Mouse (Mus musculus) forebrain, postnatal 0 days (tissue): ENCODE data around the gene Ing1. TPM values are rescaled to one million over a fixed set of nuclear protein-coding genes. Genes with fewer than 3 reads are reported as not detected.
A peak's percentile ranks its signal among the peaks of the same experiment; 100 is the strongest.

Source experiments
- ATAC-seq: fragments of 200-750 bp; cut with Nextera tagmentation; 2 replicates; pipeline ENCODE4 v1.8.0; 2017; ENCODE audit warnings: mild to moderate bottlenecking, moderate library complexity
- DNase-seq: peaks from one replicate; pipeline ENCODE4 v3.0.0-alpha.2; 2015
- H3K27ac ChIP-seq: fragments of 300-500 bp; sonication (generic); 2 replicates; pipeline ENCODE4 v1.5.1; 2014; ENCODE audit warnings: low read depth, mild to moderate bottlenecking, antibody characterized with exemption, low read length, moderate library complexity, mixed read lengths
- H3K27me3 ChIP-seq: fragments of 300-500 bp; sonication (generic); 2 replicates; pipeline ENCODE4 v1.6.1; 2014; ENCODE audit warnings: mild to moderate bottlenecking, low read length, mixed read lengths; ENCODE audit not compliant: insufficient read depth
- H3K36me3 ChIP-seq: fragments of 300-500 bp; sonication (generic); 2 replicates; pipeline ENCODE4 v1.6.1; 2014; ENCODE audit warnings: mild to moderate bottlenecking, moderate library complexity; ENCODE audit not compliant: insufficient read depth
- H3K4me1 ChIP-seq: fragments of 300-500 bp; sonication (generic); 2 replicates; pipeline ENCODE4 v1.6.1; 2014; ENCODE audit warnings: antibody characterized with exemption; ENCODE audit not compliant: insufficient read depth
- H3K4me2 ChIP-seq: fragments of 300-500 bp; sonication (generic); 2 replicates; pipeline ENCODE4 v1.6.1; 2014; ENCODE audit warnings: low read depth, mild to moderate bottlenecking, moderate library complexity
- H3K4me3 ChIP-seq: fragments of 300-500 bp; sonication (generic); 2 replicates; pipeline ENCODE4 v1.5.1; 2014; ENCODE audit warnings: low read depth, low read length, mixed read lengths
- H3K9ac ChIP-seq: fragments of 300-500 bp; sonication (generic); 2 replicates; pipeline ENCODE4 v1.6.1; 2014; ENCODE audit warnings: mild to moderate bottlenecking
- H3K9me3 ChIP-seq: fragments of 300-500 bp; sonication (generic); 2 replicates; pipeline ENCODE4 v1.6.1; 2016; ENCODE audit warnings: low read length
- CTCF ChIP-seq: sonication (generic); IDR thresholded peaks from 2 replicates; pipeline ENCODE4 v1.5.1; 2016; ENCODE audit warnings: antibody characterized with exemption, control low read depth, low read depth
- WGBS: fragments of 180-500 bp; shearing (Covaris S2); extraction: QIAGEN DNeasy Blood & Tissue Kit; methylation state at CpG from one replicate; pipeline ENCODE4 v1.1.7; 2014; 5-methylcytosine and 5-hydroxymethylcytosine counted together
- polyA plus RNA-seq: library from polyadenylated mRNA; unstranded; fragments of >200 nt; fragmentation: Nextera tagmentation; extraction: Ambion mirVana; gene quantifications from 2 replicates; pipeline ENCODE4 v1.2.1, GENCODE M21; 2015
- total RNA-seq: library from RNA; depleted of rRNA; stranded (reverse); fragments of >200 nt; gene quantifications from 2 replicates; pipeline ENCODE4 v1.2.3, GENCODE M21; 2014

Gene Ing1
- total and polyA plus RNA-seq, 2 experiments from 2014 or later = 30.8 to 49.9 TPM

DNA sequence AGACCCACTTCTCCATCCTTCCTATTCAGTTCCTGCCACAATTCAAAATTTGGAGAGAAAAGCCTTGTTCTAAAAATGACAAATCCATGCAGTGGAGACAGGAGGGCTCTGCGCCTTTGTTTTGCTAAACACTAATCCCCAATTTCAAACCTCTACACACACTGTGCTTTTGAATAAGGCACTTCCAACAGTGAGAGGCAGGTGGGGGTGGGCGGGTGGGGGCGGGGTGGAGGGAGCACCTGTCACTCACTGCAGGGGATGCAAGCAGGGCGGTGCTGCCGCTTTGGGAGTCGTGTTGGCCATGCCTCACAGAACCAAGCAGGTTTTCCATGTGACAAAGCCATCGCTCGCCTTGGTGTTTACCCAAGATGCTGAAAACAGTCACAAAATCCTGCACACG is 20.9 kb upstream of the Ing1 start:
- Histone ChIP-seq H3K27ac (no peak overlapping the region), H3K36me3 (peaks cover 28% of the 10 kb centered on the region), H3K4me2 (no peak overlapping the region), H3K4me1 (no peaks in the 10 kb centered on the region), H3K9me3 (no peaks in the 10 kb centered on the region), H3K27me3 (no peaks in the 10 kb centered on the region), H3K4me3 (no peak overlapping the region), H3K9ac (no peak overlapping the region)
- DNase-seq = no peak
- TF ChIP-seq CTCF = no peak
- WGBS = 19% methylated on average over 9 of the region's 9 CpGs
- peak; percentile 74 for ATAC-seq

DNA sequence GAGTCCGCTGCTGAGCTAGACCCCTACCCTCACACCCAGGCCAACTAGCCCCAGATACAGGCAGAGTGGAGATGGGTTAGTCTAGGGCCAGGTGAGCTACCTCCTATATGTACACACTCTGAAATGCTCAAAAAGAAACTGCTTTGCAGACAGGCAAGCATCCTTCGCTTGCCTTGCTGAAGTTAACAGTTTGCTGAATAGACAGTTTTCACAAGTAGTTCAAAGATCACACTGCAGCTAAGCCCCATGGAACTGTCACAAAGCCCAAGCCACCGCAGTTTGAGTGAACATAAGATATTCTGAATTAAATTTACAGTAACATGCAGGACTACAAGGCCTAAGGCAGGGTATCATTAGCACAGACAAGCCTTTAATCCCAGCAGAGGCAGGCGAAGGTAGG is 16.3 kb upstream of the Ing1 start:
- Histone ChIP-seq H3K4me2 (no peak overlapping the region), H3K9ac (no peak overlapping the region), H3K36me3 (peaks cover 38% of the 10 kb centered on the region), H3K27ac (no peak overlapping the region), H3K9me3 (no peaks in the 10 kb centered on the region), H3K27me3 (no peaks in the 10 kb centered on the region), H3K4me1 (no peaks in the 10 kb centered on the region), H3K4me3 (no peak overlapping the region)
- WGBS = 96% methylated on average over 4 of the region's 4 CpGs
- no peak for ATAC-seq
- no peak for DNase-seq
- TF ChIP-seq CTCF = no peak

DNA sequence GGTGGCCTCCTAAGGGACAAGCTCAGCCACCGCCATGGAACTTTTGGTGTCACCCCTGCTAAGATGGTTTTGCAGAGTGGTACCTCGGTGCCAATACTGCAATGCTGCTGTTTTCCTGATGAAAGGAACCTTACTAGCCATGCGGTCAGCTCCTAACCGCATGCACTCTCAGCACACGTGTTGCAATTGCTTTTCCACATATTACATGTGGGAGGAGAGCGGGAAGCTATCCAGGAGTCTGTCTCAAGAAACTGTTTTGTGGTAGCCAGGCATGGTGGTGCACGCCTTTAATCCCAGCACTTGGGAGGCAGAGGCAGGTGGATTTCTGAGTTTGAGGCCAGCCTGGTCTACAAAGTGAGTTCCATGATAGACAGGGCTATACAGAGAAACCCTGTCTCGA is 15.2 kb upstream of the Ing1 start:
- TF ChIP-seq CTCF = no peak
- Histone ChIP-seq H3K9ac (no peak overlapping the region), H3K9me3 (no peaks in the 10 kb centered on the region), H3K4me3 (no peak overlapping the region), H3K27me3 (no peaks in the 10 kb centered on the region), H3K36me3 (peaks cover 38% of the 10 kb centered on the region), H3K4me2 (no peak overlapping the region), H3K4me1 (no peaks in the 10 kb centered on the region), H3K27ac (no peak overlapping the region)
- no peak for ATAC-seq
- no peak for DNase-seq
- 96% methylated on average over 8 of the region's 8 CpGs for WGBS

DNA sequence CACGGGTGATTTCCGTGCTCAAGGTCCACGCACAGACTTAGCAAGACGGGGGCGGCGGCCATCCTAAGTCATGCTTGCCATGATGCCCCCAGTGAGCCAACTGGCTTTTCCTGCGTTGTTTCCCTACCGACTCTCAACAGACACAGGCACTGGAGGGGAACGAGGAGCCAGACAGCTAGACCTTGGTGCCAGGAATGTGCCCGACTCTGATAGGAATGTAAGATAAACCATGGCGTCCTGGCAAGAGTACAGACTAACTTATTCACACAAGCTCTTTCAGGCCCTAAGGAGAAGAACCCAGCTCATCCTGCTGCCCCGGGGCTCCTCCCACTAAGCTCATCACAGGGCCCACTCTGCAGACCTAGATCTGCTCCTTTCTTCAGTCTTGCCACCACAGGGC is 13.3 kb upstream of the Ing1 start:
- no peak overlapping the region for H3K9ac ChIP-seq
- no peak overlapping the region for H3K4me2 ChIP-seq
- no peak overlapping the region for H3K4me3 ChIP-seq
- peaks cover 35% of the 10 kb centered on the region for H3K36me3 ChIP-seq
- no peaks in the 10 kb centered on the region for H3K9me3 ChIP-seq
- DNase-seq (no peak), ATAC-seq (no peak)
- WGBS = 92% methylated on average over 12 of the region's 12 CpGs
- no peak for TF ChIP-seq CTCF
- H3K4me1 ChIP-seq = no peaks in the 10 kb centered on the region
- no peak overlapping the region for H3K27ac ChIP-seq
- no peaks in the 10 kb centered on the region for H3K27me3 ChIP-seq

DNA sequence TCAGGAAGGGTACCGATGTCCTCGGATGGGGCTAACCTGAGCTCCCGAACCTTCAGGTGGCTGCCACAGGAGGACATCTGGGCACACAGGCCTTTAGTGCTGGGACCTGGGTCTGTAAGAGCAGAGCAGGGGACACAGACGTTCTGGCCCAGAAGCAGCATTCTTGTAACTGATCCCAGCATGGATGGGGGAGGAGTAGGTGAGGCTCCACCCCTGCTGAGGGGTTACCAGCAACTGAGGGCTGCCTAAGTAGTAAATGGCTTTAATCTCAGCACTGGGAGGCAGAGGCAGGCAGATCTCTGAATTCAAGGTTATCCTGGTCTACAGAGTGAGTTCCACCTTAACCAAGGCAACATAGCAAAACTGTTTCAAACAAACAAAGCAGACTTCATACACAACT is 12.5 kb upstream of the Ing1 start:
- Histone ChIP-seq H3K4me1 (no peaks in the 10 kb centered on the region), H3K4me2 (no peak overlapping the region), H3K4me3 (no peak overlapping the region), H3K36me3 (peaks cover 31% of the 10 kb centered on the region), H3K27me3 (no peaks in the 10 kb centered on the region), H3K9me3 (no peaks in the 10 kb centered on the region), H3K9ac (no peak overlapping the region), H3K27ac (no peak overlapping the region)
- WGBS = 88% methylated on average over 4 of the region's 4 CpGs
- TF ChIP-seq CTCF = no peak
- DNase-seq = no peak
- ATAC-seq = no peak

DNA sequence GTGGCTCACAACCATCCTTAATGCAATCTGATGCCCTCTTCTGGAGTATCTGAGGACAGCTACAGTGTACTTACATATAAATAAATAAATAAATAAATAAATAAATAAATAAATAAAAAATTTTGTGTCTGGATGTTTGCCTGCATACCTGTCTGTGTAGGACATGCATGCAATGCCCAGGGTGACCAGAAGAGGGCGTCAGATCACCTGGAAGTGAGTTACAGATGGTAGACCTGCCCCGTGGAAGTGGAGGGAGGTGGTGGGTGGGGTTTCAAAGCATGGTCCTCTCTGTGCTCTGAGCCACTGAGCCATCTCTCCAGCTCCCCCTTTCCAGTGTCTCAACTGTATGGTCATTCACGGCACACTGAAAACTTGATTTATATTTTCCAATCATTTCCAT is 11.0 kb upstream of the Ing1 start:
- Histone ChIP-seq H3K36me3 (peaks cover 31% of the 10 kb centered on the region), H3K9me3 (no peaks in the 10 kb centered on the region), H3K9ac (no peak overlapping the region), H3K4me3 (no peak overlapping the region), H3K27ac (no peak overlapping the region), H3K27me3 (no peaks in the 10 kb centered on the region), H3K4me2 (no peak overlapping the region), H3K4me1 (no peaks in the 10 kb centered on the region)
- WGBS = 39% methylated on average over 3 of the region's 3 CpGs
- TF ChIP-seq CTCF = peak; percentile 59
- DNase-seq (peak; percentile 16), ATAC-seq (no peak)

DNA sequence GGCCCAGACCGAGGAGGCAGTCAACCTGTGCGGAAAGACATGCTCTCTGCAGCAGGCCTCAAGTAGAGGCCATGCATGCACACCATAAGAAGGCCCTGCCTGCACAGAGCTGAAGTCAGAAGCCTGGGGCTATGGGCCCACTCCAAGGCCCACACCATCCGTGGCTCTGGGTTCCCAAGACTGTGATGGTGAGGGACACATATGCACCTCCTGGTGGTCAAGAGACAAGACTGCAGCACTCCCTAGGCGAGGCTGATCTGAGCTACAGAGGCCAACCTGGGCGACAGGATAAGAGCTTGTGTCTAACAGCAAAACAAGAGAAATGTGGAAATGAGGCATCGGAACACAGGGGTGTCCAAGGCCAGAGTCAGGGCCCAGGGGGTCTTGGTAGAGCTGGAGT is 8.3 kb upstream of the Ing1 start:
- ATAC-seq = no peak
- DNase-seq = no peak
- TF ChIP-seq CTCF = peak; percentile 49
- no peaks in the 10 kb centered on the region for H3K9me3 ChIP-seq
- no peak overlapping the region for H3K4me2 ChIP-seq
- 66% methylated on average over 6 of the region's 6 CpGs for WGBS
- H3K4me1 ChIP-seq = peaks cover 8% of the 10 kb centered on the region; the same call in 1 of the 2 replicates
- no peak overlapping the region for H3K9ac ChIP-seq
- H3K36me3 ChIP-seq = peaks cover 8% of the 10 kb centered on the region
- H3K4me3 ChIP-seq = no peak overlapping the region
- H3K27ac ChIP-seq = no peak overlapping the region
- H3K27me3 ChIP-seq = no peaks in the 10 kb centered on the region

DNA sequence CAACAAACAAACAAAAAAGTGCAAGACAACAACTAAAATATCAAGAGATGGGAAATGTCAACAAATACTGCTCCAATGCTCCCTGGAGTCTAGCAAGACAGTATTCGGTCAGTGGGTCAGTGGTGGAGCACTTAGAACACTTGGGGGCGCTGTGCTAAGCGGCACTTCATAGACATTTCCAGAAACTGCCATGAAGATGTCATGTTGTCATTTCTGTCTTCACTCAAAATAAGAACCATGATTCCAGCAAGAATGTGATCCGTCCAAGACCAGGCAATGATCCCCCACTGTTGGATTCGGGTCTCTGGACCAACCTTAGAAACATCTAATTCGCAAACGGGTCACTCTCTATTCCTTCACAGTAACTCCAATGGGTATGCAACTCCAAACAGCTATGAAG is 5.7 kb upstream of the Ing1 start:
- peaks cover 8% of the 10 kb centered on the region; the same call in 1 of the 2 replicates for H3K4me1 ChIP-seq
- ATAC-seq (no peak), DNase-seq (peak; percentile 53)
- no peaks in the 10 kb centered on the region; the same call in 1 of the 2 replicates for H3K36me3 ChIP-seq
- peak overlapping the region; percentile 84 for H3K4me2 ChIP-seq
- no peaks in the 10 kb centered on the region for H3K27me3 ChIP-seq
- H3K27ac ChIP-seq = peak overlapping the region; percentile 92
- no peaks in the 10 kb centered on the region for H3K9me3 ChIP-seq
- 23% methylated on average over 7 of the region's 7 CpGs for WGBS
- TF ChIP-seq CTCF = peak; percentile 68
- H3K4me3 ChIP-seq = peak overlapping the region; percentile 70
- peak overlapping the region; percentile 89; the same call in 1 of the 2 replicates for H3K9ac ChIP-seq
